Mouse (Mus musculus) bone marrow, adult 2 months (tissue): ENCODE measurements around the gene Cwh43.

Experiments used
- CTCF ChIP-seq: fragments of 200-500 bp; IDR thresholded peaks from 2 replicates; pipeline ENCODE4 v1.5.1; 2011; ENCODE audit warnings: low read length, control low read depth; ENCODE audit not compliant: control insufficient read depth, insufficient read depth
- POLR2A ChIP-seq: fragments of 200-500 bp; IDR thresholded peaks from 2 replicates; pipeline ENCODE4 v1.6.1; 2011; ENCODE audit warnings: low read depth, mild to moderate bottlenecking, control low read depth, low read length, borderline replicate concordance; ENCODE audit not compliant: control insufficient read depth

GRCm38 (mm10) chr5:73502422-73502821 lies 96.5 kb downstream of the Cwh43 start:
- TF ChIP-seq POLR2A (no peak), CTCF (no peak)
